Mouse (Mus musculus) NIH3T3 (cell line): ENCODE results near the gene Lrrn1.

Experiments used
- DNase-seq: peaks from one replicate; pipeline ENCODE4 v3.0.0-alpha.2; 2012; ENCODE audit warnings: low read depth

The Lrrn1 gene

GRCm38 (mm10) chr6:107583759-107584383, 54.3 kb downstream of the Lrrn1 start:
- no peak for DNase-seq

GRCm38 (mm10) chr6:107605151-107605550, 75.6 kb downstream of the Lrrn1 start:
- no peak for DNase-seq

GRCm38 (mm10) chr6:107614288-107614687, 84.7 kb downstream of the Lrrn1 start:
- DNase-seq, result no peak
